Mouse (Mus musculus): ENCODE data around the gene Klrg2.

GRCm38 (mm10) chr6:38641645-38642044, 4.6 kb upstream of the Klrg2 start:
- TF ChIP-seq CTCF (IDR thresholded peaks at IDR 0.05; ENCODE audit: extremely low read depth, insufficient read depth, insufficient read length, insufficient replicate concordance) (no peak), POLR2A (IDR thresholded peaks at IDR 0.05; ENCODE audit: low read depth, low read length) (no peak)
